Mouse (Mus musculus) lung, adult 10 weeks (tissue): ENCODE results near the gene Cerk. TPM values are rescaled to one million over a fixed set of nuclear protein-coding genes. Genes with fewer than 3 reads are reported as not detected.

ENCODE experiments used
- polyA plus RNA-seq: library from polyadenylated mRNA; stranded (reverse); fragments of 350-450 nt; fragmentation: Illumina TruSeq; extraction: RNeasy Lipid Tissue Mini Kit (QIAGEN cat#74804); gene quantifications from one replicate; pipeline ENCODE4 v1.2.3, GENCODE M21; 2014; ENCODE audit warnings: low read depth, low replicate concordance; ENCODE audit not compliant: insufficient read depth

The Cerk gene
- polyA plus RNA-seq: 18.7 TPM

GRCm38 (mm10) chr15:86185689-86186569 is at the start of gene Cerk:
Cerk (minus strand) TSS chr15:86186141.

GRCm38 (mm10) chr15:86213753-86214548 is 28.0 kb upstream of the Cerk start, which contains the start of gene Tbc1d22a:
Tbc1d22a (plus strand) TSS chr15:86214459.

Other genes starting within 250 kb of the Cerk start
- gene Celsr1, start 152.4 kb downstream of the Cerk start, polyA plus RNA-seq: 3.8 TPM
- gene Gramd4, start 128.4 kb downstream of the Cerk start, polyA plus RNA-seq: 11.9 TPM
- 15.9 TPM for gene Tbc1d22a, start 28.3 kb upstream of the Cerk start, polyA plus RNA-seq